Mouse (Mus musculus) macrophage (primary cell): ENCODE measurements at regions not wholly inside any gene's neighbourhood (a gene's known extent, or its start where the extent isn't known, plus 50 kb on each side); places are given as distances from the start of the nearest gene placed in this dataset.

Source experiments
- H3K27ac ChIP-seq: fragments of 350-480 bp; formaldehyde crosslinking; 2 replicates; pipeline ENCODE4 v1.9.0; 2021
- H3K36me3 ChIP-seq: fragments of 350-480 bp; formaldehyde crosslinking; 2 replicates; pipeline ENCODE4 v1.9.0; 2021; ENCODE audit errors: inconsistent target
- H3K4me3 ChIP-seq: fragments of 350-480 bp; formaldehyde crosslinking; 2 replicates; pipeline ENCODE4 v1.9.0; 2021; ENCODE audit errors: inconsistent target
- H3K79me2 ChIP-seq: fragments of 350-480 bp; formaldehyde crosslinking; 2 replicates; pipeline ENCODE4 v1.9.0; 2021; ENCODE audit errors: inconsistent target
- WGBS: methylation state at CpG from one replicate; pipeline ENCODE4 v1.1.7; 2026; ENCODE audit warnings: inconsistent platforms; ENCODE audit not compliant: missing documents; 5-methylcytosine and 5-hydroxymethylcytosine counted together

DNA sequence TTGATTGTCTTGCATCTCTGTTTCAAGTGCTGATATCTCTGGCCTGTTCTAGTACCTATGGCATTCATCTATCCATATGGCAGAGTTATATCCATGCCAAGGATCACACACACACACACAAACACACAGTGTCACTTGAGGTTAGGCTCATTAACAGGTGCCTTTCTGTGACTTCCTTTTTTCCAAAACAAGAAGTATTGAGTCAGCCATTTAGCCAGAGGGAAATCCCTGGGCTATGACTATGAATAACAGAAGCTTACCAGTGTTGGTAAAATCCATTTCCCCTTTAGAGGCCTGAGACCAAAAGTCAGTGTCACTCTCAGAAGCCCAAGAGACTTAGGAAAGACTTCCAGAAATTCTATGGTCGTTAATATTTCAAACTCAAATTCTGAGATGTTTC is 111.6 kb downstream of the Tmco5 start:
- Histone ChIP-seq H3K79me2 (no peaks in the 10 kb centered on the region), H3K36me3 (no peaks in the 10 kb centered on the region), H3K4me3 (no peak overlapping the region), H3K27ac (peak overlapping the region; percentile 97)
- 0% methylated on average over 1 of the region's 1 CpGs for WGBS

DNA sequence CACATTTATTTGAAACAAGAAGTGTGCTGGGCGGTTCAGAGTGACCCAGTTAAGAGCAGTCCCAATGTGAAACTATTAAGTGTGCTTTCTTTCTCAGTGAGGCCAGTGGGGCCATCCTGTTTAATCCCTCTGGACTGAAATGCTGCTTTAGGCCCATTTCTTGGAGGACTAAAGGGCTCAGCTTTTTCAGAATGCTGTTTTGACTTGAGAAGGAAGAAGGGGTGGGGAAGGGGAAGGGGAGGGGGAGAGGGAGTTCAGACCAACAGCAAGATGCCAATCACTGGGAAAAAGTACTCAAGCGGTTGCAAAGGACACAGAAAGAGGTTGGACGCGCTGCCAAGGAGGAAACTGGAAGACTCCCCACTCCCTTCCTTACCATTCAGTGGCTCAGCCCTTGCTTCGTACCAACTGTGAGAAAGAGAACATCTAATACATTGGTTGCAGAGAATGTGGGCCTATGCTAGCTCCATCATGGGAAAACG is 113.1 kb downstream of the Tmco5 start:
- Histone ChIP-seq H3K79me2 (no peaks in the 10 kb centered on the region), H3K4me3 (no peak overlapping the region), H3K36me3 (no peaks in the 10 kb centered on the region), H3K27ac (peak overlapping the region; percentile 97)
- WGBS = 78% methylated on average over 6 of the region's 6 CpGs

DNA sequence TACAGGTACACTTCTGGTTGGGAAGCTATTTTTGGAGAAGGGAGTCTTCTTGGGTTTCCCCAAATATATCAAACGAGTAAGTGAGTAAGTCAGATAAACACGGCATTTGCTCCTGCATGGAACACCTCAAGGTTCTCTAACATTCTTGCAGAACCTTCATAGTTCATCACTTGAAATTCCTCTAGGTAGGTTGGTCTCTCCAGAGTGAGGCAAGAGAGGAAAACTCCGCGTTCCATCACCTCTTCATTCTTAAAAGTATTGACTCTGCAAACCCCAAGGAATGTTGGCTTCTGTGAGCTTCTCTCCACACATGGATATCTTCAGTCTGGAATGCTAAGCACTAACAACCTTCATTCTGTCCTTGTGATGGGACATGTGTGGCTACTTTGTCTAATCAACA is 115.2 kb downstream of the Tmco5 start:
- no peak overlapping the region for H3K27ac ChIP-seq
- H3K79me2 ChIP-seq = no peaks in the 10 kb centered on the region
- H3K36me3 ChIP-seq = no peaks in the 10 kb centered on the region
- WGBS = 98% methylated on average over 4 of the region's 4 CpGs
- H3K4me3 ChIP-seq = no peak overlapping the region

DNA sequence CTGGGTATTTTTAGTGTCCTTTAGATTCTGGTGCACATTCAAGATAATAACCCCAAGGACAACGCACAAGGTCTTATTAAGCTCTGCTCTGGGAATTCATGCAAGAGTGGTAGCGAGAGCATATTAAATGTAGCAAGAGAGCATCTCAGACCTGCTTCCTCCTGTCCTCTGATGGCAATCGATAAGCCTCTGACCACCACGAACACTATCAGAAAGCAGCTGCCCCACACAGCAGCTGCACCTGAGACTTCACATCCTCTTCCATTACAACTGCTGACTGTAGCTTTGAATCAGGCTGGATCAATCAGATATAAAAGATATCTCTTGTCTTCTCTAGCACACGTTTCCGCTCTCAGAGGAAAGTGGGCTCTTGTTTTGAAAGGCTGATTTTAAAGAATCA is 117.8 kb downstream of the Tmco5 start:
- 87% methylated on average over 6 of the region's 6 CpGs for WGBS
- no peaks in the 10 kb centered on the region for H3K79me2 ChIP-seq
- H3K36me3 ChIP-seq = no peaks in the 10 kb centered on the region
- H3K4me3 ChIP-seq = no peak overlapping the region
- no peak overlapping the region for H3K27ac ChIP-seq

DNA sequence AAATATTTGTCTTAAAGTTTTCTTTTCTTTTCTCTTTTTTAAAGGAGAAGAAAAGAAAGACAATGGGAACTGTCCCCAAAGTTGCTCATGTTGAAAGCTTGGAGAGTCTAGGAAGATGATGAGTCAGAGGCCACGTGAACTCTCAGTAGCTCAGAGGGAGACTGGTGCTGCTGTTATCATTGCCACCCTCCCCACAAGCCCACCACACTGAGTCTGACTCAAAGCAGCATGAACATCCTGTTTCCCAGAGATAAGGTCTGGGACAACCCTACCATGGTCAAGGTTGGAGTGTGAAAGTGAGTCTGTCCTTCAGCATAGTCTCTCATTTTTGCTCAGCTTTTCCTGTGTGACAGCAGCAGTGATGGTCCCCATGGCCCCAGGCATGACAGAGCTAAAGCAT is 120.3 kb downstream of the Tmco5 start:
- Histone ChIP-seq H3K4me3 (no peak overlapping the region), H3K27ac (peak overlapping the region; percentile 82), H3K79me2 (no peaks in the 10 kb centered on the region), H3K36me3 (no peaks in the 10 kb centered on the region)
- 0% methylated on average over 1 of the region's 1 CpGs for WGBS

DNA sequence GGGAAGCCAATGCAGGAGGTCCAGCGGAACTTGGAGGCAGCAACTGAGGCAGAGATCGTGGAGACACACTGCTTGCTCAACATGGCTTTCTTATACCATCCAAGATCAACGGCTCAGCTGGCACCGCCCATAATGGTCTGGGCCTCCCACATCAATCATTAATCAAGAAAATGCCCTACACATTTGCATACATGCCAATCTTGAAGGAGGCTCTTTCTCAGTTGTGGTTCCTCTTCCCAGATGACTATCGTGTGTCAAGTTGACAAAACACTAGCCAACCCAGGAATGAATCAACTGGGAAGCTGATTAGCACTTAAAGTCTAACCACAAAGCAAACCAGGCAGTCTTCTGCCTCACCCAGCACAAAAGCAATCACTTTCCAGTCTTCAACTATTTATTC is 121.1 kb downstream of the Tmco5 start:
- Histone ChIP-seq H3K36me3 (no peaks in the 10 kb centered on the region), H3K79me2 (no peaks in the 10 kb centered on the region), H3K27ac (peak overlapping the region; percentile 82), H3K4me3 (no peak overlapping the region)
- WGBS = 48% methylated on average over 5 of the region's 5 CpGs

DNA sequence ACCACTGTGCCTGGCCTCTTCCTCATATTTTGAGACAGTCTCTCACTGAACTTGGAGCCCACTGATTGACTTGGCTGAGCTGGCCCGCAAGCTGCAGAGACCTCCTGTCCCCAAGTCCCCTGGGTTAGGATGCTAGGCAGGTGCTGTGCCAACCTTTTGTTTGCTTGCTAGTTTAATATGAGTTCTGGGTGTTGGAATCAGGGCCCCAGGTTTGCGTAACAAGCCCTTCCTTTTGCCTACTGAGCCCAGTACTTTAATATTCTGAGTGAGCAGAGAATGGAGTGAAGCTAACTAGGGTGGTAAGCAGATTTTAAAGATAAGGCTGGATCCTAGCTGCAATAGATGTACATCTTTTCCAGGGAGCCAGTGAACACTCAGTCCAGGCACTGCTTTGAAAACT is 117.2 kb upstream of the Spred1 start:
- 96% methylated on average over 2 of the region's 2 CpGs for WGBS
- H3K27ac ChIP-seq = no peak overlapping the region

DNA sequence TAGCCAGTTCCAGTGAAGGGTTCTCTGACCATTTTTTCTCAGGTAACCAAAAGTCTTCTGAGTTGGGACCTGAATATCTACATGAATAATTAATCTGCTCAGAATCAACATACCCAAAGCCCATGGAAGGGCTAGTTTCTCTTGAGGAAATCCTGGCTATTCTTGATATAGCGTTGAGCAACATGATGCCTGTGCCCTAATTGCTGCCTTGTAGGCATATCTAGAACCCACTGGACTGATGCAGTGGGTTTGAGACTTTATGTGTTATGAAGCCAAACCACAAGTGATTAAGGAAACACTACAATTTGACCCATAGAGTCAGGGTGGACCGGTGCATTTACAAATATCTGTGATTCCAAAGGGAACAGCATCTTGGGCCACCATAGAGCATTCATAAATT is 114.3 kb upstream of the Spred1 start:
- no peak overlapping the region for H3K4me3 ChIP-seq
- no peaks in the 10 kb centered on the region for H3K36me3 ChIP-seq
- no peak overlapping the region for H3K27ac ChIP-seq
- 96% methylated on average over 2 of the region's 2 CpGs for WGBS
- no peaks in the 10 kb centered on the region for H3K79me2 ChIP-seq

More for the DNA sequence above, 117.2 kb upstream of the Spred1 start:
- Histone ChIP-seq H3K4me3 (no peak overlapping the region), H3K36me3 (no peaks in the 10 kb centered on the region), H3K79me2 (no peaks in the 10 kb centered on the region)

DNA sequence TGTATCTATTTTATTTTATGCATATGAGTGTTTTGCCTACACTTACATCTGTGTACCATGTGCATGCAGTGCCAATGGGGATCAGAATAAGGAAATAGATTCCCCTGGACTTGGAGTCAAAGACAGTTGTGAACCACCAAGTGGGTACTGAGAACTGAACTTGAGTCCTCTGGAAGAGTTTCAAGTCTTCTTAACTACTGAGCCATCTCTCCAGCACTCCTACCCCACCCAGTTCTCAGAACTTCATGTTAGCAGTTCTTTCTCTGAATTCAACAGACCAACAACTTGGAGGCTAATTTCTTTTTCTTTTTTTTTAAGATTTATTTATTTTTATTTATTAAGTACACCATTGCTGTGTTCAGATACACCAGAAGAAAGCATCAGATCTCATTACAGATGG is 112.3 kb upstream of the Spred1 start:
- H3K36me3 ChIP-seq = no peaks in the 10 kb centered on the region
- H3K4me3 ChIP-seq = no peak overlapping the region
- H3K27ac ChIP-seq = no peak overlapping the region
- H3K79me2 ChIP-seq = no peaks in the 10 kb centered on the region

DNA sequence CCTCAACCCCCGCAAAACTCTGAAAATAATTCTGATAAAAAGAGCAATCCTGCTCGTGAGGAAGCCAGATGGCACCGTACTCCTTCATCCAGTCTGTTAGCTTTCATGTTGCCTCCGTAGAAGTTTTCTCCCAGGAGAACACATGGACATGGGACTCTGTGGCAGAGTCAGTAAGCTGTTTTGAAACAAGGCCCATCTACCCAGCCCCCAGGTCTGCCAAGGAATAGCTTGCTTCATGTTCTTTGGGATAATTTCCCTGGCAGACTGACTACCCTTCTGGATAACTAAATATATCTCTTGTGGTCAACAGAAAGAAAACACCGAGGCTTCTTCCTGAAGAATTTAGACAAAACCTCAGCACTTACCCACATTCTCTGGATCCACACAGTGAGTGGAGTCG is 111.2 kb upstream of the Spred1 start:
- no peaks in the 10 kb centered on the region for H3K36me3 ChIP-seq
- no peak overlapping the region for H3K4me3 ChIP-seq
- no peak overlapping the region for H3K27ac ChIP-seq
- WGBS = 84% methylated on average over 6 of the region's 6 CpGs
- no peaks in the 10 kb centered on the region for H3K79me2 ChIP-seq

DNA sequence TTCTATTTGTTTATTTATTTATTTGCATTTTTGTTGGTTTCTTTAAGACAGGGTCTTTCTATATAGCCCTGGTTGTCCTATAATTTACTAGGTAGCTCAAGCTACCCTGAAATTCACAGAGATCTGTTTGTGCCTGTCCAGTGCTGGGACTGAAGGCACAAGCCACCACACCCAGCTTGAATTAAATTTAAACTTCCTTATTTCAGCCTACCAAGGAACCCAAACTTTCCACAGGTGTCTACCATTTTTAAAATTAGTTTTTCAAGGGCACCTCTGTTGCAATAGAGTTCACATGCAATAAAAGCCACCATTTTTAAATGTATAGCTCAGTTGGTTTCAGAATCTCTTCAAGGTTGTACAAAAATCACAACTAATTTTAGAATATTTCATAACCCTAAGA is 110.2 kb upstream of the Spred1 start:
- Histone ChIP-seq H3K79me2 (no peaks in the 10 kb centered on the region), H3K4me3 (no peak overlapping the region), H3K36me3 (no peaks in the 10 kb centered on the region), H3K27ac (no peak overlapping the region)

DNA sequence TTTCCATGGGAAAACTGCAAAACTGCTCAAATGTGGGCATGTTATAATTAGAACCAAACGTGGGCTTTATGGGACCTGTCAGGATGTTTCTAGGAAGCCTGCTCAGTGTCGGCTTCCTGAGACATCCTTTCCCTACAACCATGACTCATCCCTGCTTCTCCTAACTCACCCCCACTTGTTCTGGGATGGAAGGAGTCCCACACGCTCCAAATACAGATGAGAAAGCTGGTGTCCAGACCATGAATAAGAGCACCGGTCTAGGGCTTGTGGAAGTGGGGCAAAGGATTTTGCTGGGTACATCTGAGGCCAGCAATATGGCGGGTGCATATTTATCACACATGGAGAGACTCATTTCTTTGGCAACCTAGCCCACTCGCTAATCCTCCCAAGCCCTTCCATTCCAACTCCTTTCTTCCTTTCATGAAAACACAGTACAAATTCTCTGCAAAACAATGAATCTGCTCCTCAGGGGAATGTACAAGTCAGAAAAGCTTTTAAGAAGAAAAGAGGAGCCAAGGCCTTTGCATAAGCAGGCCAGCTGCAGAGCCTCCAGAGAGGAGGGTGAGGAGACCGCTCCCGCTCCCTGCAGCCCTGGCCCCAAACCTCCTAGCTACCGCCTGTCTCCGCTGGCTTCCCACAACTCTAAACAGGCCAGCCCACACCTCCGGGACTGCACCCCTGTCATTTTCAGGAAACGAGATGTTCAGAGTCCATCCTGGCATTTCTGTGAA is 103.1 kb upstream of the Spred1 start:
- Histone ChIP-seq H3K4me3 (no peak overlapping the region), H3K36me3 (no peaks in the 10 kb centered on the region), H3K27ac (peak overlapping the region; percentile 98), H3K79me2 (no peaks in the 10 kb centered on the region)
- WGBS = 60% methylated on average over 12 of the region's 12 CpGs

DNA sequence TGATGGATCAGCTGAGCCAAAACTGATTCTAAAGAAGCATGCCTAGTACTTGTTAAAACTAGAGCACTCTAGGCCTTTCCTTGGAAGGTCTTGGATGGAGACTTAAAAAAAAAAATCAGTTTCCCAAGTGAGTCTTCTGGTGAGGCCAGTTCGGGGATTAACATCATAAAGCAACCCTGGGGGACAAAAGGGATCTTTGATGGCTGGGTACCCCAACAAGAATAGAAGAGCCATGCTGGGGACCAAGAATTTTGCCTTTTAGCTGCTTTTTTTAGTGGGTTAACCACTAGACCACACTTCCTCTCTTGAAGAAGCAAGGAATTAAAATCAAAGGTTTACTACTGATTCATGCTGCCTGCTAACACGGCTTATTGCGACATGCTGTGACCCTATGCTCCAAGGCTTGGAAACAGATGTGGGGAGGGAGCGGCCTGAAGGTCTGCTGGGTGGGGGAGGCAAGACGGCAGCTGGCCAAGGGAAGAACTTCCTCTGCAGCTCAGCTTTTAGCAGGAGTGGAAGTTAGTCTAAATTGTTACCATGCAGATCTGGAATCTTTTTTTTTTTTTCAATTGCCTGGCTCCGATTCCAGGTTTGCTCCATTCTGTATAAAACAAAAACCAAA is 102.1 kb upstream of the Spred1 start:
- WGBS = 17% methylated on average over 6 of the region's 6 CpGs
- H3K4me3 ChIP-seq = no peak overlapping the region
- H3K27ac ChIP-seq = peak overlapping the region; percentile 98

DNA sequence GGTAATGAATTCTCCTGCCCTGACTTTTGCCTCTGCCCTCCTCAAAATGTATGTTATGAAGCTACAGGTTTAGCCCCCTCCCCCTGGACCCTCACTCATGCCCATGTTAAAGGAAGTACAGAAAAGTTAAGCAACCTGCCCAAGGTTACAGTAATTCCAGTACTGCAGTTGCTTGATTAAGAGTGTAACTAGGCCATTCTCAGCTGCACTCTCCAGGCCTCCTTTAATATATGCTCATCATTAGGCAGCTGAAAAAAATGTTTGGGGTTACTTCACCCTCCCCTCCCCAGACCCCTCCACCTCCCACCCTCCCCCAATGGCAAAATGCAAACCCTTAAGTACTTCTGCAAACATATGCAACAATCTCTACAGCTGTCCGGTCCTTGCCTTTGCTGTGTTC is 101.6 kb upstream of the Spred1 start:
- Histone ChIP-seq H3K36me3 (no peaks in the 10 kb centered on the region), H3K27ac (peak overlapping the region; percentile 98), H3K4me3 (no peak overlapping the region), H3K79me2 (no peaks in the 10 kb centered on the region)
- WGBS = no CpG with 5 or more reads among the region's 1 CpGs

More for the DNA sequence above, 102.1 kb upstream of the Spred1 start:
- Histone ChIP-seq H3K79me2 (no peaks in the 10 kb centered on the region), H3K36me3 (no peaks in the 10 kb centered on the region)

DNA sequence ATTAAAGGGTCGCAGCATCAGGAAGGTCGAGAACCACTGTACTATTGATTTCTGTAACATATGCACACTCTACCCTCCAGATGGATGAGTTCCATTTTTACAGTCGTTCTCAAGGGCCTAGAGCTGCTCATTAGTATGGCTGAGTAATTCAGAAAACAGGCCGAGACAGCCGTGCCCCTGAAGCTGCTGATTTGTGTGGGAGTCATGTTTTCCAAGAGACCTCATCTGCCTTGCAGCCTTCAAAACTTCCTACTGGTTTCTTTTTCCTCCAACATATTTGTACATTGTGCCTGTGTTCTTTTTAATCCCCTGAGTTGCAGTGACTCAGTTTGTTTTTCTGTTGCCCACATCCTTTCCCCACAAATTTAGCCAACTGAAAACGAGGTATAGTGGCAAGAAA is 99.4 kb upstream of the Spred1 start:
- Histone ChIP-seq H3K79me2 (no peaks in the 10 kb centered on the region), H3K36me3 (no peaks in the 10 kb centered on the region), H3K27ac (peak overlapping the region; percentile 44), H3K4me3 (no peak overlapping the region)
- 30% methylated on average over 4 of the region's 6 CpGs for WGBS

DNA sequence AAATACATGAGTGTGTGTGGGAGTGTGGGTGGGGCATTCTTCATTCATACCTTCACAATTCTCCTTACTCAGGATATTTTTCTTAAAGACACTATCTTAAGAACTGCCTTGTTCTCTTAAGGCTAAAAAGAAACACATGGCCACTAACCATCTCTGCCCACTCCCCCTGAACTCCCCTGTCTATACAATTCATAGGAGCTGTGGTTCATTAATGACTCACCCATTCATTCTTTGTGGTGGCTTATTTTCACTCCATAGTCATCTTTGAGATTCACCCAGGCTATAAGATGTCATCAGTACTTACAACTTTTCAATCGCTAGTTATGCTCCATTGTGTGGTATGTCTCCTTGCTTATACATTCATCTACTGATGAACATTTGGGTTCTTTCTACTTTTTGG is 97.7 kb upstream of the Spred1 start:
- H3K36me3 ChIP-seq = no peaks in the 10 kb centered on the region
- no peak overlapping the region for H3K4me3 ChIP-seq
- no peak overlapping the region for H3K27ac ChIP-seq
- WGBS = 92% methylated on average over 1 of the region's 1 CpGs
- no peaks in the 10 kb centered on the region for H3K79me2 ChIP-seq
